Mouse (Mus musculus): Measurements from ENCODE around the gene Lhx1. TPM values are rescaled to one million over a fixed set of nuclear protein-coding genes. Genes with fewer than 3 reads are reported as not detected.

Lhx1 gene
- polyA plus RNA-seq, 1 experiment from 2014 or later, result 0.32 TPM

DNA sequence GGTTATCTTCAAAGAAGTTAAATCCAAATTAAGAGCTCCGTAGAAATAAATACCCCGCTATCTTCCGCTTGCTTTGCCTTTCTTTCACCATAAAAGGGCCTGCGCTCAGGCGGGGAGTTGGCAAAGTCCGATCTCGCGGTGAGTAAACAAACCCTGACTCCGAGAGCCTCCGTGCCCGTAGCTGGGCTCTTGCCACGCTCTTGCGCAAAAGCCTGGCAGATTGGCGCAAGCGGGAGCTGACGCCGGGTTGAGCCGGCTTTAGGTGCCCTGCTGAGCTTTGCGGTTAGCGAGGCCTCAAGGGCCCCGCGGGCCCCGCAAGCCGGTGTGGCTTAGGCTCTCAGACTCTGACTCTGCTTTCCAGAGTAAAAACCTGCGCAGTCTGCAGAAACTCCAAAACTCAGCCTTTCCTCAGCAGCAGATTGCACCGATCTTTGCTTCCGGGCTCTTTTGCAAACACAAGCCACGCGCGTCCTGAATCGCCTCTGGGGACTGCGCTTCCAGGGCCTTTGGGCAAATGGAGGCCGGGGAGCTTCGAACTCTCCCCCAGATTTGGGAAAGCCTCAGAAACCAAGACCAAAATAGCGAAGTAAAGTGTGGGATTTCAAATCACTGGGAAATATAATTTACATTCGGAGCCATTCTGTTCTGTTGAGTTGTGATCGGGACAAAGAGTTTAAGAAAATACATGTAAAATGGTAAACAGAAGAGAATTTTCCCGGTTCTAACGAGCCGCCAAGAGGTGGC is 2.6 kb downstream of the Lhx1 start:
- Histone ChIP-seq H3K4me3 (ENCODE audit: low read depth, low read length) (no peak overlapping the region; the same call in 1 of the 2 replicates), H3K27me3 (replicated peaks; ENCODE audit: control insufficient read depth, insufficient read depth, low read length) (peaks cover 97% of the 10 kb centered on the region), H3K4me1 (replicated peaks; ENCODE audit: control insufficient read depth, insufficient read depth, low read length) (peaks cover 4% of the 10 kb centered on the region), H3K9ac (ENCODE audit: low read depth, low read length) (no peak overlapping the region), H3K27ac (ENCODE audit: low read depth, low read length) (no peak overlapping the region), H3K4me2 (peak overlapping the region; percentile 30), H3K9me3 (ENCODE audit: control insufficient read depth, low read length) (no peaks in the 10 kb centered on the region), H3K36me3 (ENCODE audit: control insufficient read depth, insufficient read depth, low read length) (no peaks in the 10 kb centered on the region)
- WGBS, result 3% methylated on average over 40 of the region's 40 CpGs
- ATAC-seq (replicated peaks; ENCODE audit: low FRiP score) (no peak), DNase-seq (ENCODE audit: low spot score) (no peak)

DNA sequence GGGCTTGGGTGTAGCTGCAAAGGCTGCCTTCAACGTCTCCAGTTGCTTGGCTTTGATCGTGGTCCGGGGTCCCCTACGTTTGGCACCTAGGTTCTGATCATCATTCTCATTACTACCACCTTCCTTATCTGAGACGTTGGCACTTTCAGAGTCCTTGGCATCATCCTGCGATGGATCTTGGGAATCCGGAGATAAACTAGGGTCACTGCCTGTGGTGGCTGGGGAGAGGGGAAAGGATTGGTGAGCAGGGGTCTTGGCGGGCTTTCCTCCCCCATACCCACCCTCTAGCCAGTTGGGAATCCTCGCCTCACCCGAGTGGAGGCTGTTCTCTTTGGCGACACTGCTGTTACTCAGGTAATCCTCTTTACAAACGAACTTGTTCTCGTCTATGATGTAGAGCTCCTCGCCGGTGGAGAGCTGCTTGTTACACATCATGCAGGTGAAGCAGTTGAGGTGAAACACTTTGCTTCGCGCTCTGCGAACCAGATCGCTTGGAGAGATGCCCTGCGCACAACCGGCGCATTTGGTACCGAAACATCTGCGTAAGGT is 3.5 kb downstream of the Lhx1 start:
- DNase-seq (ENCODE audit: low spot score), result no peak
- no peak for ATAC-seq (replicated peaks; ENCODE audit: low FRiP score)
- peaks cover 97% of the 10 kb centered on the region for H3K27me3 ChIP-seq (replicated peaks; ENCODE audit: control insufficient read depth, insufficient read depth, low read length)
- no peak overlapping the region for H3K9ac ChIP-seq (ENCODE audit: low read depth, low read length)
- no peak overlapping the region for H3K27ac ChIP-seq (ENCODE audit: low read depth, low read length)
- no peaks in the 10 kb centered on the region for H3K9me3 ChIP-seq (ENCODE audit: control insufficient read depth, low read length)
- no peak overlapping the region for H3K4me2 ChIP-seq
- no peaks in the 10 kb centered on the region for H3K36me3 ChIP-seq (ENCODE audit: control insufficient read depth, insufficient read depth, low read length)
- WGBS, result 25% methylated on average over 24 of the region's 24 CpGs
- no peak overlapping the region for H3K4me3 ChIP-seq (ENCODE audit: low read depth, low read length)
- H3K4me1 ChIP-seq (replicated peaks; ENCODE audit: control insufficient read depth, insufficient read depth, low read length), result peaks cover 4% of the 10 kb centered on the region

DNA sequence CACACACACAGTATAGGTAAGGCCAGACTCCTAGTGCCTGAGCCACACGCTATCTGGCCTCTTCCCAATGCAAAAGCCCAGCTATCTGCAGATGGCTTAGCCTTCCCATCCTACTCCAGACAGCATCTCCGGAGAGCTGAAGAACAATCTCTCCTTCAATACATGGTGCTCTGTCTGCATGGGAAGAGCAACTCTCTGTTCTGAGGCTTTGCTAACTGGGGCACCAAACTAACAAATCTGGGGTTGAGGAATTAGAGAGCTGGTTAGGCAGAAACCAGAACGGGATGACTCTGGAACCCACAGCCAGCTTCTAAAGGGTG is 4.3 kb downstream of the Lhx1 start:
- H3K36me3 ChIP-seq (ENCODE audit: control insufficient read depth, insufficient read depth, low read length), result no peaks in the 10 kb centered on the region
- DNase-seq (ENCODE audit: low spot score) (no peak), ATAC-seq (replicated peaks; ENCODE audit: low FRiP score) (no peak)
- no peak overlapping the region for H3K4me3 ChIP-seq (ENCODE audit: low read depth, low read length)
- no peaks in the 10 kb centered on the region for H3K9me3 ChIP-seq (ENCODE audit: control insufficient read depth, low read length)
- peaks cover 97% of the 10 kb centered on the region for H3K27me3 ChIP-seq (replicated peaks; ENCODE audit: control insufficient read depth, insufficient read depth, low read length)
- no peak overlapping the region for H3K4me2 ChIP-seq
- H3K27ac ChIP-seq (ENCODE audit: low read depth, low read length), result no peak overlapping the region
- peaks cover 4% of the 10 kb centered on the region for H3K4me1 ChIP-seq (replicated peaks; ENCODE audit: control insufficient read depth, insufficient read depth, low read length)
- H3K9ac ChIP-seq (ENCODE audit: low read depth, low read length), result no peak overlapping the region
- 56% methylated on average over 3 of the region's 3 CpGs for WGBS

DNA sequence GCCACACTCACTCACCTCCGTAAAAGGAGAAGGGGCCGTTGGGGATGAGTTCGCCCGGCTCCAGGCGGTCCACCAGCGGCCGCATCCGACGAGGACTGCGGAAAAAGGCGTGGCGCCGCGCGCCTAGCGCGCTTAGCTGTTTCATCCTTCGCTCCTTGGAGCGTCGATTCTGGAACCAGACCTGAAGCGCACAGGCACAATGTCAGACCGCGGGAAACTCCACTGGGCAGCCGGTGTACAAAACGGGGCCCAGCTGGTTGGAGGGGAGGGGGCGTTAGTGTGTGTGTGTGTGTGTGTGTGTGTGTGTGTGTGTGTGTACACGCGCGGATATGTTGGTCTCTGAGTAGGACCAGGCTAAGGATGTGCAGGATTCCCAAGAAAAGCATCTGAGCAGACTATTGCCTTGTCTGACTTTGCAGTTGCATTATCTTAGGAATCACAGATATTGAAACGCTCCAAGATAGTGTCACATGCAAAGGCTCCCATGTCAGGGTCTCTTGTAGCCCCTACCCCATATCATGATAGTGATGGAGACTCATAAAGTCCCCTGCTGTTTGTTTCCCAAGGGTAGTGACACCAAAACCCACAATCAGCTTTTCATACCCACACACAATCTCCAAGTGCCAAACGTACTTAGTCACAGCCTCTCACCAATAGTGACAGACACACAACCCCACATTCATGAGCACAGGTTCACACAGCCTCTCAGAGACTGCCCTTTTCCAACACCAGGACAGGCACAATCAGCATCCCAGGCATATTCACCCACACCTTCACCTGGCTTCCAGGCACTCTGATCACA is 4.9 kb downstream of the Lhx1 start:
- no peaks in the 10 kb centered on the region for H3K36me3 ChIP-seq (ENCODE audit: control insufficient read depth, insufficient read depth, low read length)
- peaks cover 4% of the 10 kb centered on the region for H3K4me1 ChIP-seq (replicated peaks; ENCODE audit: control insufficient read depth, insufficient read depth, low read length)
- no peak overlapping the region for H3K4me2 ChIP-seq
- no peak overlapping the region for H3K4me3 ChIP-seq (ENCODE audit: low read depth, low read length)
- no peaks in the 10 kb centered on the region for H3K9me3 ChIP-seq (ENCODE audit: control insufficient read depth, low read length)
- DNase-seq (ENCODE audit: low spot score), result no peak
- peaks cover 97% of the 10 kb centered on the region for H3K27me3 ChIP-seq (replicated peaks; ENCODE audit: control insufficient read depth, insufficient read depth, low read length)
- no peak overlapping the region for H3K9ac ChIP-seq (ENCODE audit: low read depth, low read length)
- WGBS, result 19% methylated on average over 31 of the region's 31 CpGs
- no peak overlapping the region for H3K27ac ChIP-seq (ENCODE audit: low read depth, low read length)
- ATAC-seq (replicated peaks; ENCODE audit: low FRiP score), result no peak

DNA sequence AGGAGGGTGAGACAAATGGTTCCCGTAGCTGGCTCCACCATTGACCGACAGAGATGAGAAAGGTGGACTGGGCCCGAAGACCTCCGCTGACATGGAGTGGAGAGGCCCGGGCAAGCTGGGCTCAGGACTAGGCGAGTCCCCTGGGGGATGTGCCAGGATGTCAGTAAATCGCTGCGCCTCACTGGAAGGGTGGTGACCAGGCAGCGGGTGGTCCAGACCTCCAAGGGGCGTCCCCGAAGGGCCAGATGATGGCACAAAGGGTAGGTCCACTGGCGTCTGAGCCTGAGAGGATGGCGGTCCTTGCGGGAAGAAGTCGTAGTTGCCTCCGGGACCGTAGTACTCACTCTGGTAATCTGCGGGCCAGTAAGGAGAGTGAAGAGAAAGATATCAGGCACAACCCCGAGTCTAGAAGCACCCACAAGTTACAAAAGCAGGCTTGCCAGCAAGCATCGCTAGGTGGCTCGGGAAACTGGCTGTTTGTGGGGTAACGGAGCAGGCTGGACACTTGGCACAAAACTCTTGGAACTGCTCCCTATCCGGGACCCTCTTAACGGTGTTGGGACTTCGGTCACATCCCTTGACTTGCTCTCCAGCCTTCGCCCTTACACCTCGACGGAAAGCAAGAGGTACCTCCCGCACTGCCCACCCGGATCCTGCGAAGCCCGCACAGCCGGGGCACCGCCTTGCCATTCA is 5.6 kb downstream of the Lhx1 start:
- WGBS, result 36% methylated on average over 33 of the region's 34 CpGs
- Histone ChIP-seq H3K9ac (ENCODE audit: low read depth, low read length) (no peak overlapping the region), H3K4me2 (no peak overlapping the region), H3K27me3 (replicated peaks; ENCODE audit: control insufficient read depth, insufficient read depth, low read length) (peaks cover 97% of the 10 kb centered on the region), H3K36me3 (ENCODE audit: control insufficient read depth, insufficient read depth, low read length) (no peaks in the 10 kb centered on the region), H3K9me3 (ENCODE audit: control insufficient read depth, low read length) (no peaks in the 10 kb centered on the region), H3K4me3 (ENCODE audit: low read depth, low read length) (no peak overlapping the region), H3K4me1 (replicated peaks; ENCODE audit: control insufficient read depth, insufficient read depth, low read length) (peaks cover 1% of the 10 kb centered on the region; the same call in 1 of the 2 replicates), H3K27ac (ENCODE audit: low read depth, low read length) (no peak overlapping the region)
- DNase-seq (ENCODE audit: low spot score) (no peak), ATAC-seq (replicated peaks; ENCODE audit: low FRiP score) (no peak)

DNA sequence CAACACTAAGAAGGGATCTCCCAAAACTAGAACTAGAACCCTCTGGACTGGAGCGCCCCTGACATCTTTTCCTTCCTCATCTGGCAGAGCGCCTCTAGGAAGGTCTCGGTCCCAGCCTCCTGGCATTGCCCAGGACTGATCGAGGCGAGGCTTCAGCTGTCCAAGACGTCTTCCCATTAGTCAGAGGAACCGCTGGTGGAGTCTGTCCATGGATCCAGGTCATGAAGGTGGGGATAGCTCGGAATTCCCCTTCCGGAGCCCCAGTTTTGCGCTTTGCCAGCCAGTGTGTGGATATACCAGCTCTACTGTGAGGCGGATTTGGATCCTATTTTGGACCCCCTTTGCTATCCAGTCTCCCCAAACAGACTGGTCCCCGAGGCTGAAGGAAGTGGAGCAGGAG is 6.3 kb downstream of the Lhx1 start:
- no peaks in the 10 kb centered on the region for H3K36me3 ChIP-seq (ENCODE audit: control insufficient read depth, insufficient read depth, low read length)
- H3K4me1 ChIP-seq (replicated peaks; ENCODE audit: control insufficient read depth, insufficient read depth, low read length), result no peaks in the 10 kb centered on the region
- ATAC-seq (replicated peaks; ENCODE audit: low FRiP score) (no peak), DNase-seq (ENCODE audit: low spot score) (no peak)
- no peak overlapping the region for H3K4me2 ChIP-seq
- H3K9ac ChIP-seq (ENCODE audit: low read depth, low read length), result no peak overlapping the region
- WGBS, result 58% methylated on average over 12 of the region's 12 CpGs
- no peak overlapping the region for H3K4me3 ChIP-seq (ENCODE audit: low read depth, low read length)
- H3K27ac ChIP-seq (ENCODE audit: low read depth, low read length), result no peak overlapping the region
- H3K27me3 ChIP-seq (replicated peaks; ENCODE audit: control insufficient read depth, insufficient read depth, low read length), result peaks cover 96% of the 10 kb centered on the region
- no peaks in the 10 kb centered on the region for H3K9me3 ChIP-seq (ENCODE audit: control insufficient read depth, low read length)

DNA sequence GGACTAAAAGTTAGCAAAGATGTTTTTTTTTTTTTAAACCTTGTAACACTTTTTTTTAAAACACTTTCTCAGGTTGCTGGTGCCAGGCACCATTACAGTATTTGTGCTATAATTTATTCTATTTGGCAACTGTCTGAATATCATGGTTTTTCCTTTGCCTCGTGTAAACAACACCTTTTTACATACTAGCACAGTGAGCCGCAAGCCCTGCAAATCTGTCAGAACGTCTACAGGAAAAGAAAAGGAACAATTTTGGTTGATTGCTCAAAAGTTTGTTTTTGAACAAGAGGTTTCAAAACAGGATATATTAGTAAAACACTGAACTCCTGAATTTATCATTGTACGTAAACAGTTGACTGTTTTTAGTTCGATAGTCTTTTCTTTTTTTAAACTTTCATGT is 7.1 kb downstream of the Lhx1 start:
- 71% methylated on average over 5 of the region's 5 CpGs for WGBS

DNA sequence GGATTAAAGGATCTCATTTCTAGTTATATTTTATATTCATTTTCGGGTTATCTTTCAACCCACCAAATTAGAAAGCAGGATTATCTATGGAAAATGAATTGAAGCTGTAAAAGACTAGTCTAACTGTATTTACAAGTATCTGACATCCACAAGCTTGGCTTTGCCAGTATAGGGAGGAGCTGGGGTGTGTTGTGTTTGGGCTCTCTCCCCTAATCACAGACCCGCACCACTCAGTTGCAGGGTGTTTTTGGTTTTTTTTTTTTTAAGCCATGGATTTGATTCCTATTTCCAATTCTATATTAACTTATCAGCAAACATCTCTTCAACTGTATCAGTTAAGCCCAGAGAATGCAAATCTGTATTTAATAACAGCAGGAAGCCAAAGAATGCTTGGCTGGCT is 7.9 kb downstream of the Lhx1 start:
- Histone ChIP-seq H3K36me3 (ENCODE audit: control insufficient read depth, insufficient read depth, low read length) (no peaks in the 10 kb centered on the region), H3K27me3 (replicated peaks; ENCODE audit: control insufficient read depth, insufficient read depth, low read length) (peaks cover 80% of the 10 kb centered on the region), H3K27ac (ENCODE audit: low read depth, low read length) (no peak overlapping the region), H3K4me3 (ENCODE audit: low read depth, low read length) (no peak overlapping the region), H3K9me3 (ENCODE audit: control insufficient read depth, low read length) (no peaks in the 10 kb centered on the region), H3K9ac (ENCODE audit: low read depth, low read length) (no peak overlapping the region), H3K4me1 (replicated peaks; ENCODE audit: control insufficient read depth, insufficient read depth, low read length) (0 out of 2 replicates have a peak, but pooled peaks cover 2% of the 10 kb centered on the region), H3K4me2 (no peak overlapping the region)
- WGBS, result 34% methylated on average over 2 of the region's 2 CpGs
- DNase-seq (ENCODE audit: low spot score) (no peak), ATAC-seq (replicated peaks; ENCODE audit: low FRiP score) (no peak)

More for the DNA sequence above, 7.1 kb downstream of the Lhx1 start:
- Histone ChIP-seq H3K9ac (ENCODE audit: low read depth, low read length) (no peak overlapping the region), H3K4me1 (replicated peaks; ENCODE audit: control insufficient read depth, insufficient read depth, low read length) (0 out of 2 replicates have a peak, but pooled peaks cover 2% of the 10 kb centered on the region), H3K27me3 (replicated peaks; ENCODE audit: control insufficient read depth, insufficient read depth, low read length) (peaks cover 88% of the 10 kb centered on the region), H3K4me3 (ENCODE audit: low read depth, low read length) (no peak overlapping the region), H3K4me2 (no peak overlapping the region), H3K27ac (ENCODE audit: low read depth, low read length) (no peak overlapping the region), H3K36me3 (ENCODE audit: control insufficient read depth, insufficient read depth, low read length) (no peaks in the 10 kb centered on the region), H3K9me3 (ENCODE audit: control insufficient read depth, low read length) (no peaks in the 10 kb centered on the region)
- ATAC-seq (replicated peaks; ENCODE audit: low FRiP score), result no peak
- no peak for DNase-seq (ENCODE audit: low spot score)

All from liver, embryonic 11.5 days (tissue).